Mouse (Mus musculus): ENCODE data around the gene Spef1.

DNA sequence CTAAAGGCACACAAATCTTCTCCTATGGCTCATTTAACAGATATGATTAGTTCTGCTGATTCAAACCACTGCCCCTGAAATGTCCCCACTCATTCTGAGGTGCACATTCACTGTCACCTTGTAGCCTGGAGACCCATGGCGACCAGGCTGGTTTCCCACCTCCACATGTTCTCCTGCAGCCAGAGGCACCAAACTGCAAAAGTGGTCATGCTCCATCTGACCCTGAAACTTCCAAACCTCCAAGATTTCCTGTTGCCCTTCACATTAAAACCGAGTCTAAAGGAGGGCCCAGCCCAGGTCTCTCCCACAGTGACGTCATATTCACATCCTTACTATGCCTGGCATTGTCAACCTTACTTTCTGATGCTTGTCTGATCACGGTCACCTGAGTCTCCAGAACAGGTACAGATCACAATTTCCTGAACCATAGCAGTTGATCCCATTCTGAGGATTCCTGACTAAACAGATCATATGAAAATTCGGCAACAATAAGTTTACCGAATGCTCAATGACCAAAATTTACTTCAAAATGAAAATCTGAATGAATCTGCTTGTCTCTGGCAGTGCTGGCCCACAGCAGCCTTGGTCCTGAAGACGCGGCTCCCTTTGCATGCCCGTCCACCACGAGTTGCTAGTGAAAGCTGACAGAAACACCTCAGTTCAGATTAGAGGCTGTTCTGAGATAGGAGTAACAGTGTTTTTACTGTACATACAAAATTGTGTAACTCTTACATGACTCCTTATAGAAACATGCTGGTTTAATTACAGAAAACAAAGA lies 54.8 kb downstream of the Spef1 start:
- TF ChIP-seq CTCF (IDR thresholded peaks at IDR 0.05; ENCODE audit: control insufficient read depth, insufficient read depth, insufficient replicate concordance, low read depth, low read length) (no peak), POLR2A (IDR thresholded peaks at IDR 0.05; ENCODE audit: control insufficient read depth, low read depth, low read length) (no peak)

All from testis, adult 2 months (tissue).